Mouse (Mus musculus): Measurements from ENCODE around the gene Cyp4f40. TPM values are rescaled to one million over a fixed set of nuclear protein-coding genes. Genes with fewer than 3 reads are reported as not detected.
A peak's percentile ranks its signal among the peaks of the same experiment; 100 is the strongest.

The Cyp4f40 gene
- polyA plus RNA-seq, 1 experiment from 2014 or later: not detected

DNA sequence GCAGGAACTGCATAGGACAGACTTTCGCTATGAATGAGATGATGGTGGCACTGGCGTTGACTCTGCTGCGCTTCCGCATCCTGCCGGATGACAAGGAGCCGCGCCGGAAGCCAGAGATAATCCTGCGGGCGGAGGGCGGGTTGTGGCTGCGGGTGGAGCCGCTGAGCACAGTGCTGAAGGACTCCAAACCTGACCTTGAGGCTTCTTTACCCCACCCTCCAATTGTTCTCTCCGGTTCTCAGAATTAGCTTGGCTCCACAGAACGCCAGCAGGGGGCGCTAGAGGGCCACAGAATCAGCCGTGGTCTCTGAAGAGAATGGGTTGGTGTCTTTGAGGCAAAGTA lies 23.8 kb upstream of the Cyp4f40 start:
- H3K27ac ChIP-seq (ENCODE audit: low read depth, low read length): no peak overlapping the region
- no peaks in the 10 kb centered on the region for H3K36me3 ChIP-seq (ENCODE audit: control insufficient read depth, insufficient read depth, low read length)
- H3K4me3 ChIP-seq (ENCODE audit: low read depth, low read length): peak overlapping the region; percentile 37
- no peaks in the 10 kb centered on the region for H3K9me3 ChIP-seq (ENCODE audit: control insufficient read depth, low read length)
- WGBS: 3% methylated on average over 17 of the region's 17 CpGs
- ATAC-seq (ENCODE audit: low read depth): peak; percentile 97
- peak overlapping the region; percentile 53; the same call in 1 of the 2 replicates for H3K9ac ChIP-seq (replicated peaks; ENCODE audit: low read depth, low read length)
- no peaks in the 10 kb centered on the region for H3K27me3 ChIP-seq (ENCODE audit: control insufficient read depth, insufficient read depth, low read length)
- peak overlapping the region; percentile 55 for H3K4me2 ChIP-seq (ENCODE audit: low read depth, low read length)
- H3K4me1 ChIP-seq (ENCODE audit: control insufficient read depth, insufficient read depth, low read length): no peaks in the 10 kb centered on the region

DNA sequence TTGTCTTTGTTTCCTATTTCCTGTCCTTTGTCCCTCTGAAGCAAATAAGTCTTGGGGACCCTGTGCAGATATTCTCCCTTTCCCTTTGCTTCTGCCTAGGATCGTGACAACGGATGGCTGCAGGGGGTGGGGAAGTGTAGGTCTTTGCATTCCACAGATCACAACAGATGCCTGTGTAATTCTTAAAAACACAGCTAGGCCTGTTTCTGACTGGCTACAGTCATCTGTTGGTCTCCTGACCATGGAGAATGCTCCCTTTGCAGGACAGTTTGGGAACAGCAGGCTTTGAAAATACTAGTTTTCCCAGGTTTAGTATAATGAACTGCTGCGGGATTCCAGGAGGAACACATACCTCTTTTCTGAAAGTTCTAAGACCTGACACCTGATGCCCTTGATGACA lies 22.4 kb upstream of the Cyp4f40 start:
- H3K4me1 ChIP-seq (ENCODE audit: control insufficient read depth, insufficient read depth, low read length): no peaks in the 10 kb centered on the region
- ATAC-seq (ENCODE audit: low read depth): no peak
- H3K27me3 ChIP-seq (ENCODE audit: control insufficient read depth, insufficient read depth, low read length): no peaks in the 10 kb centered on the region
- H3K4me2 ChIP-seq (ENCODE audit: low read depth, low read length): no peak overlapping the region
- no peak overlapping the region for H3K27ac ChIP-seq (ENCODE audit: low read depth, low read length)
- H3K4me3 ChIP-seq (ENCODE audit: low read depth, low read length): no peak overlapping the region
- H3K9ac ChIP-seq (replicated peaks; ENCODE audit: low read depth, low read length): no peak overlapping the region
- WGBS: 63% methylated on average over 3 of the region's 3 CpGs
- H3K9me3 ChIP-seq (ENCODE audit: control insufficient read depth, low read length): no peaks in the 10 kb centered on the region
- no peaks in the 10 kb centered on the region for H3K36me3 ChIP-seq (ENCODE audit: control insufficient read depth, insufficient read depth, low read length)

DNA sequence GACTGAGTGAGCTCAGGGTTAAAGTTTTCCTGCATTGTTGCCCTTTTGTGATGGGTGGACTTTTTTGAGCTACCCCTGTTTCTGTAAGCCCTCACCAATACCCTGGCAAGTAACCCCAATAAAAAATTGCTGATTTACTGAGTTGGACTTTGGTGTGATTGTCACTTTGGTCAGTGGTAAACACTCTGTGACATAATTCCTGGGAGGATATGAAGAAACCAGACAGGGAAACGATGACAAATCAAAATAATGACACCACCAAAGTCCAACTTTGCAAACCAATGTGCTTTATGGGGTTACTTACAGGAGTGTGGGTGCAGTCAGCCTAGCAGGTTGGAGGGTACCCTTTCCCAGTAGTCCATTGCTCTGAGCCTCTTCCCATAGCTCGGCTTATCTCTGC lies 21.5 kb upstream of the Cyp4f40 start:
- Histone ChIP-seq H3K4me1 (ENCODE audit: control insufficient read depth, insufficient read depth, low read length) (no peaks in the 10 kb centered on the region), H3K9ac (replicated peaks; ENCODE audit: low read depth, low read length) (no peak overlapping the region), H3K27me3 (ENCODE audit: control insufficient read depth, insufficient read depth, low read length) (no peaks in the 10 kb centered on the region), H3K4me3 (ENCODE audit: low read depth, low read length) (no peak overlapping the region), H3K4me2 (ENCODE audit: low read depth, low read length) (no peak overlapping the region), H3K36me3 (ENCODE audit: control insufficient read depth, insufficient read depth, low read length) (no peaks in the 10 kb centered on the region), H3K27ac (ENCODE audit: low read depth, low read length) (no peak overlapping the region), H3K9me3 (ENCODE audit: control insufficient read depth, low read length) (no peaks in the 10 kb centered on the region)
- ATAC-seq (ENCODE audit: low read depth): no peak
- 97% methylated on average over 2 of the region's 2 CpGs for WGBS

DNA sequence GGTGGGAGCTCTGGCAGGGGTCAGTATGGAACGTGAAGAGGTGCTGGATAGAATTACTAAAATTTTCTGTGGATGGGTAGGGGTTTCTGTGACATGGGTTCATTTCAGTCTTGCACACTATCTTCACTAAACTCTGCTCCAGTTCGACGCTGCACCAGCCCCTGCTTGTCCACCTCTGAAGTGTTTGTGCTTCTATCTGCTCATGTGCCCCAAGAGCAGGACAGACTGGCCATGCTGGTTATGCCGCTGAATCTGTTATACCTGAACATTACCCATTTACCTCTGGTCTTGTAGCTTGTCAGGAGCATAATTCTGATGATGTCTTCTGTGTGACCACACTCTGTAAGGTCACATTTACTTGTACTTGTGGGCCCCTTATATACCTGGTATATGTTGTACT lies 12.1 kb upstream of the Cyp4f40 start:
- 91% methylated on average over 4 of the region's 4 CpGs for WGBS
- no peak overlapping the region for H3K4me3 ChIP-seq (ENCODE audit: low read depth, low read length)
- H3K4me1 ChIP-seq (ENCODE audit: control insufficient read depth, insufficient read depth, low read length): no peaks in the 10 kb centered on the region
- no peak overlapping the region for H3K27ac ChIP-seq (ENCODE audit: low read depth, low read length)
- no peak overlapping the region for H3K4me2 ChIP-seq (ENCODE audit: low read depth, low read length)
- H3K36me3 ChIP-seq (ENCODE audit: control insufficient read depth, insufficient read depth, low read length): no peaks in the 10 kb centered on the region
- no peaks in the 10 kb centered on the region for H3K27me3 ChIP-seq (ENCODE audit: control insufficient read depth, insufficient read depth, low read length)
- no peak for ATAC-seq (ENCODE audit: low read depth)
- H3K9ac ChIP-seq (replicated peaks; ENCODE audit: low read depth, low read length): no peak overlapping the region
- H3K9me3 ChIP-seq (ENCODE audit: control insufficient read depth, low read length): no peaks in the 10 kb centered on the region

DNA sequence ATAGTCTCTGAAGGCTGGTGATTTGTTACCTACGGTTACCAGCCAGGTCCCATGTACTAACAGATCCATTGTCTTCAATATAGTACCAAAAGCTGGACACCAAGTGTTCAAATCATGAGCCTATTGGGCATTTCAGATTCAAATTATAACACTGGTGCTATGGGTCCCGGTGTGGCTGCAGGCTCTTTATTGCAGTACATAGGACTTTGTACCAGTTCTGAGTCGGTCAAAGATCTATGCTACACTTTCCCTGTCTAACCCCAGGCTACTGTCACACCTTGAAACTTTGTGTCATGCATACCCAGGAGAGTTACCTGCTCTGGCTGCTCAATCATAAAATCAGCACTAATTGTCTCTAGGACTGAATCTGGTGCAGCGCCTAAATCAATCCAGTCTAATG lies 4.8 kb upstream of the Cyp4f40 start:
- no peaks in the 10 kb centered on the region for H3K4me1 ChIP-seq (ENCODE audit: control insufficient read depth, insufficient read depth, low read length)
- H3K36me3 ChIP-seq (ENCODE audit: control insufficient read depth, insufficient read depth, low read length): no peaks in the 10 kb centered on the region
- no peak overlapping the region for H3K27ac ChIP-seq (ENCODE audit: low read depth, low read length)
- H3K27me3 ChIP-seq (ENCODE audit: control insufficient read depth, insufficient read depth, low read length): no peaks in the 10 kb centered on the region
- no peak overlapping the region for H3K4me3 ChIP-seq (ENCODE audit: low read depth, low read length)
- H3K9ac ChIP-seq (replicated peaks; ENCODE audit: low read depth, low read length): no peak overlapping the region
- no peak for ATAC-seq (ENCODE audit: low read depth)
- H3K4me2 ChIP-seq (ENCODE audit: low read depth, low read length): no peak overlapping the region
- WGBS: 95% methylated on average over 4 of the region's 4 CpGs
- no peaks in the 10 kb centered on the region for H3K9me3 ChIP-seq (ENCODE audit: control insufficient read depth, low read length)

DNA sequence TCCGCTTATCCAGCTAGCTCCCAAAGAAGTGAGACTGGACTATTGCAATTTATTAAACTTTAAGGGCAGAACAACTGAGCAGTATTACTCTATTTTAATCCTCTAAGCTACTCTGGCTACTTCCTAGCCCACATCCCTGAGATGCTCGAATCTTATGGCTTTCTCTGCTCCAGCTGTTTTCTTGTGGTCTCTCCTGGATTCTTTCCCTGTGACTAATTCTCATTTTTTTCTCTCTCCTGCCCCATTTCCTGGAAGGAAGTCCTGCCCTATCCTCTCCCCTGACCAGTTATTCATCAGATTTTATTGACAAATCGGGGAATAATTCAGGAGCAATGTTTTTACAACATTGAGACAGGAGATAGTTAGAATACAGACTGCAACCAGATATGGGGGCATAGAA lies 1.7 kb upstream of the Cyp4f40 start:
- Histone ChIP-seq H3K9ac (replicated peaks; ENCODE audit: low read depth, low read length) (no peak overlapping the region), H3K27ac (ENCODE audit: low read depth, low read length) (no peak overlapping the region), H3K27me3 (ENCODE audit: control insufficient read depth, insufficient read depth, low read length) (no peaks in the 10 kb centered on the region), H3K4me3 (ENCODE audit: low read depth, low read length) (no peak overlapping the region), H3K9me3 (ENCODE audit: control insufficient read depth, low read length) (no peaks in the 10 kb centered on the region), H3K4me1 (ENCODE audit: control insufficient read depth, insufficient read depth, low read length) (no peaks in the 10 kb centered on the region), H3K36me3 (ENCODE audit: control insufficient read depth, insufficient read depth, low read length) (no peaks in the 10 kb centered on the region), H3K4me2 (ENCODE audit: low read depth, low read length) (no peak overlapping the region)
- 77% methylated on average over 3 of the region's 3 CpGs for WGBS
- ATAC-seq (ENCODE audit: low read depth): no peak

DNA sequence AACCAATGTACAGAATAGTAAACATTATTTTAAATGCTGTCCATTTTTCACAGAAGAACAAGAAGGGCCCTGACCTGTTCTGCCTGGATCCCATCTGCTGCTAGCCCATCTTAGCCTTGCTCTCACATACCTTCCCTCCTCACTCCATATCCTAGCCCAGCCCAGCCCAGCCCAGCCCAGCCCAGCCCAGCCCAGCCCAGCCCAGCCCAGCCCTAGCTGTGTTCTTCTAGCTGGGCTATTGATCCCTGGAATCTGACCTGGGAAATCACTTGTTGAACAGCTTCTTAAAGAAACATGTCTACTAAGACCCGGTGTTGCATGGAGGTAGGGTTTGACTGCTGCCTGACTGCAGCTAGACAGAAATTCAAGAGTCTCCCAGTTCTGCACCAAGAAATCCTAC lies 454 bp upstream of the Cyp4f40 start:
- Histone ChIP-seq H3K36me3 (ENCODE audit: control insufficient read depth, insufficient read depth, low read length) (no peaks in the 10 kb centered on the region), H3K9ac (replicated peaks; ENCODE audit: low read depth, low read length) (no peak overlapping the region), H3K27ac (ENCODE audit: low read depth, low read length) (no peak overlapping the region), H3K9me3 (ENCODE audit: control insufficient read depth, low read length) (no peaks in the 10 kb centered on the region), H3K4me1 (ENCODE audit: control insufficient read depth, insufficient read depth, low read length) (no peaks in the 10 kb centered on the region), H3K4me3 (ENCODE audit: low read depth, low read length) (no peak overlapping the region), H3K27me3 (ENCODE audit: control insufficient read depth, insufficient read depth, low read length) (no peaks in the 10 kb centered on the region), H3K4me2 (ENCODE audit: low read depth, low read length) (no peak overlapping the region)
- no peak for ATAC-seq (ENCODE audit: low read depth)
- 81% methylated on average over 1 of the region's 1 CpGs for WGBS

DNA sequence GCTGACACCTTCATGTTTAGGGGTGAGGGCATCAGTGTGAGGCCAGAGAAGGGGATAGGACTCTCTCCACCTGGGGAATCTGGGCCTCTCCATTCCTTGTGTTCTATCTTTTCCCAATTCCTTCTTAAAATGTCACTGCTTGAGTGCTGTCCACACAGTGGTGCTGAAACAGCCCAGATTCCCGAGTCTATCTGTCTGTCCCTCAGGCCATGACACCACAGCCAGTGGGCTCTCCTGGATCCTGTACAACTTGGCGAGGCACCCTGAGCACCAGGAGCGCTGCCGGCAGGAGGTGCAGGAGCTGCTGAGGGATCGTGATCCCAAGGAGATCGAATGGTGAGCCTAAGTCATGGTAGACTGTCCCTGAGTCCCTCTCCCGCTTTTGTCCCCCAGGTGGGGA lies 15.3 kb downstream of the Cyp4f40 start:
- ATAC-seq (ENCODE audit: low read depth): no peak
- Histone ChIP-seq H3K27ac (ENCODE audit: low read depth, low read length) (no peak overlapping the region), H3K4me2 (ENCODE audit: low read depth, low read length) (no peak overlapping the region), H3K4me1 (ENCODE audit: control insufficient read depth, insufficient read depth, low read length) (no peaks in the 10 kb centered on the region), H3K27me3 (ENCODE audit: control insufficient read depth, insufficient read depth, low read length) (no peaks in the 10 kb centered on the region), H3K4me3 (ENCODE audit: low read depth, low read length) (no peak overlapping the region), H3K9me3 (ENCODE audit: control insufficient read depth, low read length) (no peaks in the 10 kb centered on the region), H3K36me3 (ENCODE audit: control insufficient read depth, insufficient read depth, low read length) (no peaks in the 10 kb centered on the region), H3K9ac (replicated peaks; ENCODE audit: low read depth, low read length) (no peak overlapping the region)
- 71% methylated on average over 7 of the region's 7 CpGs for WGBS

DNA sequence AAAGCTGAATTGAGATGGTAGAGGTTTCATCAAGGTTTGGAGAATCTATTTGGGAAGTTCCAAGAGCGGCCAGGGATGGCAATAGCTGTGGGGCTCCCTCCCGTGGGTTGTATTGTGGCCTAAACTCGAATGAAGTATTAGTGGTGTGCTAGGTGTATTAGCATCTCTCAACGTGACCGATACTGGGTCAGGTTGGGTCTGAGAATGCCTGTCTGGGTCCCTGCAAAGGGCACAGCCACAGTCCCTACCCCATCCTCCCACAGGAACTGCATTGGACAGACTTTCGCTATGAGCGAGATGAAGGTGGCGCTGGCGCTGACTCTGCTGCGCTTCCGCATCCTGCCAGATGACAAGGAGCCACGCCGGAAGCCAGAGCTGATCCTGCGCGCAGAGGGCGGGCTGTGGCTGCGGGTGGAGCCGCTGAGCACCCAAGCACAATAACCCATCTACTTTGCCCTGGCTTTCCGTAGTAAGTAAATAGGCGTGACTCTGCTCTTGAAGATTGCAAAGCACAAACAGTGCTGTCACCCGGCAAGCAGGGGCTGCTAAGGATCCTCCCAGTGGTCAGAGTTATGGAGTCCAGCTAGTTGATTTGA lies 17.4 kb downstream of the Cyp4f40 start:
- Histone ChIP-seq H3K4me3 (ENCODE audit: low read depth, low read length) (no peak overlapping the region), H3K4me2 (ENCODE audit: low read depth, low read length) (peak overlapping the region; percentile 14; the same call in 1 of the 2 replicates), H3K4me1 (ENCODE audit: control insufficient read depth, insufficient read depth, low read length) (no peaks in the 10 kb centered on the region), H3K27me3 (ENCODE audit: control insufficient read depth, insufficient read depth, low read length) (no peaks in the 10 kb centered on the region), H3K9me3 (ENCODE audit: control insufficient read depth, low read length) (no peaks in the 10 kb centered on the region), H3K36me3 (ENCODE audit: control insufficient read depth, insufficient read depth, low read length) (no peaks in the 10 kb centered on the region), H3K9ac (replicated peaks; ENCODE audit: low read depth, low read length) (no peak overlapping the region), H3K27ac (ENCODE audit: low read depth, low read length) (no peak overlapping the region)
- ATAC-seq (ENCODE audit: low read depth): no peak
- 40% methylated on average over 21 of the region's 21 CpGs for WGBS

DNA sequence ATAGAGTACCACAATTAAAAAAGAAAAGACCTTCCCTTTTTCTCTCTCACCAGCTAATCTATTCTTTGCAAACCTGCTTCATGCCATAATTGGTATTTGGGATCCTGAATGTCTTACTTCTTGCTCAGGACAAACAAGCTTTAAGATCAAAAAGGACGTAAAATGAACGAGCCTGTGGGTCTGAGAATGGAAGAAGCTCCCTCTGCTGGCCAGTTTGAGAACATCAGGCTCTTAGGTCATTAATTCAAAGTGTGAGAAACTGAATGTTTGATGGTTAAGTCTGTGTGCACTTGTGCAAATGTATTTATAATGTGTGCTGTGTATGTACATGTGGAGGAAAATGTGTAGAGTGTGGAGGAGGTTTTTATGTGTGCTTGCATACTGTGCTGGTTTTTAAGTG lies 21.7 kb downstream of the Cyp4f40 start:
- H3K4me1 ChIP-seq (ENCODE audit: control insufficient read depth, insufficient read depth, low read length): no peaks in the 10 kb centered on the region
- no peak for ATAC-seq (ENCODE audit: low read depth)
- H3K4me3 ChIP-seq (ENCODE audit: low read depth, low read length): no peak overlapping the region
- H3K27ac ChIP-seq (ENCODE audit: low read depth, low read length): no peak overlapping the region
- H3K27me3 ChIP-seq (ENCODE audit: control insufficient read depth, insufficient read depth, low read length): no peaks in the 10 kb centered on the region
- 16% methylated on average over 2 of the region's 2 CpGs for WGBS
- no peak overlapping the region for H3K9ac ChIP-seq (replicated peaks; ENCODE audit: low read depth, low read length)
- no peaks in the 10 kb centered on the region for H3K36me3 ChIP-seq (ENCODE audit: control insufficient read depth, insufficient read depth, low read length)
- no peaks in the 10 kb centered on the region for H3K9me3 ChIP-seq (ENCODE audit: control insufficient read depth, low read length)
- no peak overlapping the region for H3K4me2 ChIP-seq (ENCODE audit: low read depth, low read length)
